Mouse (Mus musculus) forebrain, postnatal 0 days (tissue): ENCODE results near the gene BC048507. TPM values are rescaled to one million over a fixed set of nuclear protein-coding genes. Genes with fewer than 3 reads are reported as not detected.
"Not testable (repeated sequence)": the region's sequence is repeated elsewhere in the genome, so short reads cannot be mapped to it uniquely, and the experiment has no call there.

Experiments used
- ATAC-seq: fragments of 200-750 bp; cut with Nextera tagmentation; 2 replicates; pipeline ENCODE4 v1.8.0; 2017; ENCODE audit warnings: mild to moderate bottlenecking, moderate library complexity
- DNase-seq: peaks from one replicate; pipeline ENCODE4 v3.0.0-alpha.2; 2015
- H3K27ac ChIP-seq: fragments of 300-500 bp; sonication (generic); 2 replicates; pipeline ENCODE4 v1.5.1; 2014; ENCODE audit warnings: low read depth, mild to moderate bottlenecking, antibody characterized with exemption, low read length, moderate library complexity, mixed read lengths
- H3K27me3 ChIP-seq: fragments of 300-500 bp; sonication (generic); 2 replicates; pipeline ENCODE4 v1.6.1; 2014; ENCODE audit warnings: mild to moderate bottlenecking, low read length, mixed read lengths; ENCODE audit not compliant: insufficient read depth
- H3K36me3 ChIP-seq: fragments of 300-500 bp; sonication (generic); 2 replicates; pipeline ENCODE4 v1.6.1; 2014; ENCODE audit warnings: mild to moderate bottlenecking, moderate library complexity; ENCODE audit not compliant: insufficient read depth
- H3K4me1 ChIP-seq: fragments of 300-500 bp; sonication (generic); 2 replicates; pipeline ENCODE4 v1.6.1; 2014; ENCODE audit warnings: antibody characterized with exemption; ENCODE audit not compliant: insufficient read depth
- H3K4me2 ChIP-seq: fragments of 300-500 bp; sonication (generic); 2 replicates; pipeline ENCODE4 v1.6.1; 2014; ENCODE audit warnings: low read depth, mild to moderate bottlenecking, moderate library complexity
- H3K4me3 ChIP-seq: fragments of 300-500 bp; sonication (generic); 2 replicates; pipeline ENCODE4 v1.5.1; 2014; ENCODE audit warnings: low read depth, low read length, mixed read lengths
- H3K9ac ChIP-seq: fragments of 300-500 bp; sonication (generic); 2 replicates; pipeline ENCODE4 v1.6.1; 2014; ENCODE audit warnings: mild to moderate bottlenecking
- H3K9me3 ChIP-seq: fragments of 300-500 bp; sonication (generic); 2 replicates; pipeline ENCODE4 v1.6.1; 2016; ENCODE audit warnings: low read length
- CTCF ChIP-seq: sonication (generic); IDR thresholded peaks from 2 replicates; pipeline ENCODE4 v1.5.1; 2016; ENCODE audit warnings: antibody characterized with exemption, control low read depth, low read depth
- WGBS: fragments of 180-500 bp; shearing (Covaris S2); extraction: QIAGEN DNeasy Blood & Tissue Kit; methylation state at CpG from one replicate; pipeline ENCODE4 v1.1.7; 2014; 5-methylcytosine and 5-hydroxymethylcytosine counted together
- polyA plus RNA-seq: library from polyadenylated mRNA; unstranded; fragments of >200 nt; fragmentation: Nextera tagmentation; extraction: Ambion mirVana; gene quantifications from 2 replicates; pipeline ENCODE4 v1.2.1, GENCODE M21; 2015
- total RNA-seq: library from RNA; depleted of rRNA; stranded (reverse); fragments of >200 nt; gene quantifications from 2 replicates; pipeline ENCODE4 v1.2.3, GENCODE M21; 2014; rRNA removed

The BC048507 gene
- total RNA-seq = not detected in 2 replicates
- not detected in 2 replicates for polyA plus RNA-seq

- Histone ChIP-seq H3K4me3 (no peak within 1 kb of the TSS), H3K4me1 (no peaks in the 10 kb centered on the region), H3K9ac (no peak within 1 kb of the TSS), H3K36me3 (no peaks in the 10 kb centered on the region), H3K4me2 (no peak within 1 kb of the TSS), H3K27me3 (no peaks in the 10 kb centered on the region), H3K27ac (no peak within 1 kb of the TSS), H3K9me3 (no peaks in the 10 kb centered on the region)
- TF ChIP-seq CTCF = no peak
- no peak for DNase-seq
- ATAC-seq = no peak
- 89% methylated on average over 11 of the region's 11 CpGs for WGBS
Observed at GRCm38 (mm10) chr13:67863026-67863425, at the start of gene BC048507. Gene BC048507, plus strand, starts transcription at chr13:67863326.

GRCm38 (mm10) chr13:67813710-67814660 lies 49.1 kb upstream of the BC048507 start, which contains the start of gene Zfp273:
Gene Zfp273, plus strand, starts transcription at chr13:67813740.
- WGBS = 4% methylated on average over 31 of the region's 31 CpGs
- DNase-seq (peak; percentile 83), ATAC-seq (peak; percentile 98)
- H3K4me1 ChIP-seq = no peaks in the 10 kb centered on the region
- H3K4me2 ChIP-seq = peak within 1 kb of the TSS; percentile 74
- peaks cover 5% of the 10 kb centered on the region; the same call in 1 of the 2 replicates for H3K9me3 ChIP-seq
- peak within 1 kb of the TSS; percentile 86 for H3K4me3 ChIP-seq
- H3K36me3 ChIP-seq = peaks cover 3% of the 10 kb centered on the region; the same call in 1 of the 2 replicates
- no peak for TF ChIP-seq CTCF
- H3K27ac ChIP-seq = peak within 1 kb of the TSS; percentile 82
- H3K9ac ChIP-seq = peak within 1 kb of the TSS; percentile 78
- H3K27me3 ChIP-seq = no peaks in the 10 kb centered on the region

GRCm38 (mm10) chr13:67818636-67819035 lies 44.5 kb upstream of the BC048507 start:
- Histone ChIP-seq H3K36me3 (peaks cover 6% of the 10 kb centered on the region; the same call in 1 of the 2 replicates), H3K27me3 (no peaks in the 10 kb centered on the region), H3K4me2 (no peak overlapping the region), H3K4me1 (no peaks in the 10 kb centered on the region), H3K9ac (no peak overlapping the region), H3K27ac (no peak overlapping the region), H3K9me3 (peaks cover 15% of the 10 kb centered on the region; the same call in 1 of the 2 replicates), H3K4me3 (no peak overlapping the region)
- DNase-seq (no peak), ATAC-seq (no peak)
- WGBS = 80% methylated on average over 1 of the region's 1 CpGs
- TF ChIP-seq CTCF = no peak

GRCm38 (mm10) chr13:67830911-67831336 lies 32.2 kb upstream of the BC048507 start, which contains the start of gene Gm10037:
Gene Gm10037, plus strand, starts transcription at chr13:67831106.
- Histone ChIP-seq H3K9ac (peak within 1 kb of the TSS; percentile 61), H3K4me2 (peak within 1 kb of the TSS; percentile 71), H3K27ac (no peak within 1 kb of the TSS), H3K27me3 (no peaks in the 10 kb centered on the region), H3K9me3 (peaks cover 7% of the 10 kb centered on the region; the same call in 1 of the 2 replicates), H3K4me3 (peak within 1 kb of the TSS; percentile 58), H3K36me3 (peaks cover 7% of the 10 kb centered on the region), H3K4me1 (no peaks in the 10 kb centered on the region)
- peak; percentile 84 for ATAC-seq
- peak; percentile 84 for DNase-seq
- no peak for TF ChIP-seq CTCF
- 3% methylated on average over 14 of the region's 14 CpGs for WGBS

- not testable (repeated sequence) for H3K9me3 ChIP-seq, H3K9ac ChIP-seq, H3K36me3 ChIP-seq, H3K4me1 ChIP-seq, DNase-seq, H3K4me3 ChIP-seq, H3K27me3 ChIP-seq, H3K4me2 ChIP-seq, H3K27ac ChIP-seq
- peak; percentile 43 for TF ChIP-seq CTCF
- peak; percentile 33; the same call in 1 of the 2 replicates for ATAC-seq
Observed at GRCm38 (mm10) chr13:67833137-67833536, 30.0 kb upstream of the BC048507 start.

GRCm38 (mm10) chr13:67843775-67844118 lies 19.4 kb upstream of the BC048507 start:
- Histone ChIP-seq H3K4me2 (peak overlapping the region; percentile 56), H3K9ac (peak overlapping the region; percentile 45; the same call in 1 of the 2 replicates), H3K4me1 (no peaks in the 10 kb centered on the region), H3K36me3 (no peaks in the 10 kb centered on the region), H3K27ac (peak overlapping the region; percentile 66; the same call in 1 of the 2 replicates), H3K9me3 (no peaks in the 10 kb centered on the region), H3K4me3 (peak overlapping the region; percentile 42), H3K27me3 (no peaks in the 10 kb centered on the region)
- no peak for DNase-seq
- 38% methylated on average over 6 of the region's 6 CpGs for WGBS
- no peak for TF ChIP-seq CTCF
- ATAC-seq = no peak
